Mouse (Mus musculus): Measurements from ENCODE around the gene Tpp1. TPM values are rescaled to one million over a fixed set of nuclear protein-coding genes. Genes with fewer than 3 reads are reported as not detected.

The Tpp1 gene
- polyA plus RNA-seq, 2 experiments, result 34.1 to 55.2 TPM

GRCm38 (mm10) chr7:105773041-105773440 is 21.0 kb upstream of the Tpp1 start:
- DNase-seq (ENCODE audit: low read depth in 3 of 3, low spot score in 3 of 3), result no peak

GRCm38 (mm10) chr7:105772331-105772730 is 20.3 kb upstream of the Tpp1 start:
- Histone ChIP-seq H3K27me3 (ENCODE audit: control insufficient read depth, insufficient read depth, low read length) (no peaks in the 10 kb centered on the region), H3K9ac (replicated peaks) (no peak overlapping the region), H3K4me1 (replicated peaks; ENCODE audit: control insufficient read depth in 2 of 2, insufficient read depth in 2 of 2, low read length in 1 of 2) (peaks cover 0 to 3% of the 10 kb centered on the region in 2 experiments; a peak in 1 of 4 replicates), H3K36me3 (replicated peaks; ENCODE audit: control insufficient read depth, insufficient read depth, low read depth) (no peaks in the 10 kb centered on the region), H3K27ac (no peak overlapping the region), H3K4me2 (ENCODE audit: low read depth) (no peak overlapping the region), H3K9me3 (ENCODE audit: control insufficient read depth, low read length) (no peaks in the 10 kb centered on the region), H3K4me3 (ENCODE audit: insufficient read depth in 1 of 2, low read depth in 2 of 2, low read length in 2 of 2) (no peak overlapping the region)
- WGBS (ENCODE audit: insufficient replicate concordance), result 80% methylated on average over 15 of the region's 15 CpGs
- DNase-seq (ENCODE audit: low read depth in 3 of 3, low spot score in 3 of 3) (no peak), ATAC-seq (ENCODE audit: insufficient read depth) (no peak)
- TF ChIP-seq CTCF (IDR thresholded peaks at IDR 0.05; ENCODE audit: low read depth) (no peak), EP300 (IDR thresholded peaks at IDR 0.05; ENCODE audit: low read depth) (no peak)

More at GRCm38 (mm10) chr7:105773041-105773440, 21.0 kb upstream of the Tpp1 start:
- no peaks in the 10 kb centered on the region for H3K27me3 ChIP-seq (ENCODE audit: control insufficient read depth, insufficient read depth, low read length)
- H3K9ac ChIP-seq (replicated peaks), result no peak overlapping the region
- H3K4me3 ChIP-seq (ENCODE audit: insufficient read depth in 1 of 2, low read depth in 2 of 2, low read length in 2 of 2), result no peak overlapping the region
- no peak overlapping the region for H3K4me2 ChIP-seq (ENCODE audit: low read depth)
- WGBS (ENCODE audit: insufficient replicate concordance), result 62% methylated on average over 5 of the region's 5 CpGs
- no peak for ATAC-seq (ENCODE audit: insufficient read depth)
- no peak overlapping the region for H3K27ac ChIP-seq
- no peaks in the 10 kb centered on the region for H3K9me3 ChIP-seq (ENCODE audit: control insufficient read depth, low read length)
- TF ChIP-seq CTCF (IDR thresholded peaks at IDR 0.05; ENCODE audit: low read depth) (no peak), EP300 (IDR thresholded peaks at IDR 0.05; ENCODE audit: low read depth) (no peak)
- no peaks in the 10 kb centered on the region; a peak in 1 of 4 replicates for H3K4me1 ChIP-seq (replicated peaks; ENCODE audit: control insufficient read depth in 2 of 2, insufficient read depth in 2 of 2, low read length in 1 of 2)
- no peaks in the 10 kb centered on the region for H3K36me3 ChIP-seq (replicated peaks; ENCODE audit: control insufficient read depth, insufficient read depth, low read depth)

- DNase-seq (ENCODE audit: low read depth in 3 of 3, low spot score in 3 of 3), result no peak
- peaks cover 0 to 3% of the 10 kb centered on the region in 2 experiments; a peak in 1 of 4 replicates for H3K4me1 ChIP-seq (replicated peaks; ENCODE audit: control insufficient read depth in 2 of 2, insufficient read depth in 2 of 2, low read length in 1 of 2)
- no peak for TF ChIP-seq EP300 (IDR thresholded peaks at IDR 0.05; ENCODE audit: low read depth)
- TF ChIP-seq CTCF (IDR thresholded peaks at IDR 0.05; ENCODE audit: low read depth), result no peak
Measured at GRCm38 (mm10) chr7:105769959-105770358, 17.9 kb upstream of the Tpp1 start.

GRCm38 (mm10) chr7:105767729-105768165 is 15.7 kb upstream of the Tpp1 start:
- Histone ChIP-seq H3K27ac (no peak overlapping the region), H3K4me3 (ENCODE audit: insufficient read depth in 1 of 2, low read depth in 2 of 2, low read length in 2 of 2) (no peak overlapping the region), H3K36me3 (replicated peaks; ENCODE audit: control insufficient read depth, insufficient read depth, low read depth) (no peaks in the 10 kb centered on the region), H3K4me1 (replicated peaks; ENCODE audit: control insufficient read depth in 2 of 2, insufficient read depth in 2 of 2, low read length in 1 of 2) (peaks cover 0 to 3% of the 10 kb centered on the region in 2 experiments; a peak in 1 of 4 replicates), H3K27me3 (ENCODE audit: control insufficient read depth, insufficient read depth, low read length) (peaks cover under 1% of the 10 kb centered on the region), H3K9me3 (ENCODE audit: control insufficient read depth, low read length) (no peaks in the 10 kb centered on the region), H3K4me2 (ENCODE audit: low read depth) (no peak overlapping the region), H3K9ac (replicated peaks) (no peak overlapping the region)
- DNase-seq (ENCODE audit: low read depth in 3 of 3, low spot score in 3 of 3) (no peak), ATAC-seq (ENCODE audit: insufficient read depth) (peak; percentile 16; the same call in 1 of the 2 replicates)
- TF ChIP-seq EP300 (IDR thresholded peaks at IDR 0.05; ENCODE audit: low read depth), result no peak
- TF ChIP-seq CTCF (IDR thresholded peaks at IDR 0.05; ENCODE audit: low read depth), result no peak
- WGBS (ENCODE audit: insufficient replicate concordance), result 12% methylated on average over 6 of the region's 6 CpGs

More at GRCm38 (mm10) chr7:105769959-105770358, 17.9 kb upstream of the Tpp1 start:
- H3K27ac ChIP-seq, result no peak overlapping the region
- H3K4me3 ChIP-seq (ENCODE audit: insufficient read depth in 1 of 2, low read depth in 2 of 2, low read length in 2 of 2), result no peak overlapping the region
- H3K27me3 ChIP-seq (ENCODE audit: control insufficient read depth, insufficient read depth, low read length), result no peaks in the 10 kb centered on the region
- no peak for ATAC-seq (ENCODE audit: insufficient read depth)
- H3K9ac ChIP-seq (replicated peaks), result no peak overlapping the region
- H3K4me2 ChIP-seq (ENCODE audit: low read depth), result no peak overlapping the region
- WGBS (ENCODE audit: insufficient replicate concordance), result 75% methylated on average over 3 of the region's 3 CpGs
- no peaks in the 10 kb centered on the region for H3K9me3 ChIP-seq (ENCODE audit: control insufficient read depth, low read length)
- no peaks in the 10 kb centered on the region for H3K36me3 ChIP-seq (replicated peaks; ENCODE audit: control insufficient read depth, insufficient read depth, low read depth)

- no peak for DNase-seq (ENCODE audit: low read depth in 3 of 3, low spot score in 3 of 3)
- TF ChIP-seq EP300 (IDR thresholded peaks at IDR 0.05; ENCODE audit: low read depth), result no peak
- no peak for TF ChIP-seq CTCF (IDR thresholded peaks at IDR 0.05; ENCODE audit: low read depth)
- Histone ChIP-seq H3K4me2 (ENCODE audit: low read depth) (no peak overlapping the region), H3K27ac (no peak overlapping the region), H3K4me3 (ENCODE audit: insufficient read depth in 1 of 2, low read depth in 2 of 2, low read length in 2 of 2) (no peak overlapping the region), H3K9me3 (ENCODE audit: control insufficient read depth, low read length) (no peaks in the 10 kb centered on the region), H3K9ac (replicated peaks) (no peak overlapping the region), H3K4me1 (replicated peaks; ENCODE audit: control insufficient read depth in 2 of 2, insufficient read depth in 2 of 2, low read length in 1 of 2) (peaks cover 0 to 3% of the 10 kb centered on the region in 2 experiments; a peak in 1 of 4 replicates), H3K36me3 (replicated peaks; ENCODE audit: control insufficient read depth, insufficient read depth, low read depth) (no peaks in the 10 kb centered on the region), H3K27me3 (ENCODE audit: control insufficient read depth, insufficient read depth, low read length) (peaks cover 11% of the 10 kb centered on the region)
- WGBS (ENCODE audit: insufficient replicate concordance), result 70% methylated on average over 11 of the region's 11 CpGs
- ATAC-seq (ENCODE audit: insufficient read depth), result no peak
Measured at GRCm38 (mm10) chr7:105764331-105764730, 12.3 kb upstream of the Tpp1 start.
